8 mouse cellular contexts compared by ENCODE assay signal in genomic region chr10:17796846-17797631, GRCm38 (mm10). TPM values are rescaled to one million over a fixed set of nuclear protein-coding genes. Genes with fewer than 3 reads are reported as not detected.
DNase-seq lines count a peak whose midpoint lies in the region; ATAC-seq and TF ChIP-seq lines count a peak whose summit lies in the region.

No protein-coding gene starts in this region.

- no peak overlapping the region for H3K9ac ChIP-seq in intestine, postnatal 0 days (ENCODE audit: low read depth, low read length)
- H3K9ac ChIP-seq in intestine, embryonic 16.5 days (ENCODE audit: low read depth, low read length), result no peak overlapping the region
- no peak overlapping the region for H3K9ac ChIP-seq in embryonic facial prominence, embryonic 15.5 days
- no peak overlapping the region for H3K9ac ChIP-seq in midbrain, embryonic 14.5 days (replicated peaks; ENCODE audit: low read length)

- peak; percentile 57 for DNase-seq in heart, postnatal 25 days (ENCODE audit: low spot score)
- no peak for DNase-seq in midbrain, embryonic 14.5 days
- no peak for DNase-seq in c-Kit-positive CD71-positive TER-119-positive erythroid progenitor cells, embryonic 14.5 days (ENCODE audit: low spot score)
- DNase-seq in spleen, postnatal 14 days (ENCODE audit: low spot score in 2 of 2), result no peak
- DNase-seq in layer of hippocampus, adult 8-10 months (ENCODE audit: low spot score in 2 of 2), result no peak

- H3K4me1 ChIP-seq in intestine, postnatal 0 days (replicated peaks; ENCODE audit: control insufficient read depth, insufficient read depth, low read length), result peaks cover 2% of the 10 kb centered on the region; the same call in 1 of the 2 replicates
- H3K4me1 ChIP-seq in intestine, embryonic 16.5 days (ENCODE audit: control insufficient read depth, insufficient read depth, low read length), result no peaks in the 10 kb centered on the region
- peaks cover 26% of the 10 kb centered on the region for H3K4me1 ChIP-seq in embryonic facial prominence, embryonic 15.5 days
- H3K4me1 ChIP-seq in midbrain, embryonic 14.5 days (ENCODE audit: control insufficient read depth, insufficient read depth, low read length), result peaks cover 12% of the 10 kb centered on the region

- TF ChIP-seq CTCF in intestine, postnatal 0 days (IDR thresholded peaks at IDR 0.05; ENCODE audit: low read depth), result no peak

- H3K4me2 ChIP-seq in intestine, postnatal 0 days (replicated peaks; ENCODE audit: low read depth), result peak overlapping the region; percentile 61; the same call in 1 of the 2 replicates
- H3K4me2 ChIP-seq in intestine, embryonic 16.5 days (ENCODE audit: low read depth, low read length), result no peak overlapping the region
- peak overlapping the region; percentile 50 for H3K4me2 ChIP-seq in embryonic facial prominence, embryonic 15.5 days (replicated peaks)
- H3K4me2 ChIP-seq in midbrain, embryonic 14.5 days (ENCODE audit: low read length), result peak overlapping the region; percentile 53

- H3K4me3 ChIP-seq in intestine, postnatal 0 days (ENCODE audit: low read depth, low read length), result no peak overlapping the region
- H3K4me3 ChIP-seq in intestine, embryonic 16.5 days (ENCODE audit: low read length), result no peak overlapping the region
- H3K4me3 ChIP-seq in embryonic facial prominence, embryonic 15.5 days (replicated peaks), result no peak overlapping the region
- no peak overlapping the region for H3K4me3 ChIP-seq in midbrain, embryonic 14.5 days (replicated peaks; ENCODE audit: low read depth, low read length)

- H3K36me3 ChIP-seq in intestine, postnatal 0 days (ENCODE audit: control insufficient read depth, insufficient read depth), result no peaks in the 10 kb centered on the region
- no peaks in the 10 kb centered on the region for H3K36me3 ChIP-seq in intestine, embryonic 16.5 days (ENCODE audit: control insufficient read depth, insufficient read depth, low read length)
- no peaks in the 10 kb centered on the region for H3K36me3 ChIP-seq in embryonic facial prominence, embryonic 15.5 days
- no peaks in the 10 kb centered on the region for H3K36me3 ChIP-seq in midbrain, embryonic 14.5 days (ENCODE audit: control insufficient read depth, insufficient read depth, low read length)

- no peak for ATAC-seq in intestine, postnatal 0 days
- ATAC-seq in intestine, embryonic 16.5 days, result no peak
- 0 out of 2 replicates have a peak, but pooled peaks have one; percentile 29 for ATAC-seq in embryonic facial prominence, embryonic 15.5 days (ENCODE audit: insufficient number of reproducible peaks, low FRiP score, low TSS enrichment, low read depth)
- no peak for ATAC-seq in midbrain, embryonic 14.5 days (ENCODE audit: low FRiP score, low TSS enrichment)

- no peak overlapping the region for H3K27ac ChIP-seq in intestine, postnatal 0 days (ENCODE audit: low read depth, low read length)
- no peak overlapping the region for H3K27ac ChIP-seq in intestine, embryonic 16.5 days (ENCODE audit: low read length)
- H3K27ac ChIP-seq in embryonic facial prominence, embryonic 15.5 days (replicated peaks), result peak overlapping the region; percentile 87; the same call in 1 of the 2 replicates
- peak overlapping the region; percentile 67; the same call in 1 of the 2 replicates for H3K27ac ChIP-seq in midbrain, embryonic 14.5 days (replicated peaks; ENCODE audit: low read depth, low read length)

- H3K9me3 ChIP-seq in intestine, postnatal 0 days (ENCODE audit: control insufficient read depth), result no peaks in the 10 kb centered on the region
- H3K9me3 ChIP-seq in intestine, embryonic 16.5 days (ENCODE audit: control insufficient read depth, low read length), result no peaks in the 10 kb centered on the region
- no peaks in the 10 kb centered on the region for H3K9me3 ChIP-seq in embryonic facial prominence, embryonic 15.5 days (replicated peaks)
- no peaks in the 10 kb centered on the region for H3K9me3 ChIP-seq in midbrain, embryonic 14.5 days (ENCODE audit: control insufficient read depth, low read length)

- 53% methylated on average over 12 of the region's 12 CpGs for WGBS in intestine, postnatal 0 days
- 62% methylated on average over 12 of the region's 12 CpGs for WGBS in intestine, embryonic 16.5 days
- WGBS in embryonic facial prominence, embryonic 15.5 days, result 32% methylated on average over 12 of the region's 12 CpGs
- 52% methylated on average over 12 of the region's 12 CpGs for WGBS in midbrain, embryonic 14.5 days

- H3K27me3 ChIP-seq in intestine, postnatal 0 days (replicated peaks; ENCODE audit: control insufficient read depth, insufficient read depth, low read length), result no peaks in the 10 kb centered on the region
- H3K27me3 ChIP-seq in intestine, embryonic 16.5 days (replicated peaks; ENCODE audit: control insufficient read depth, insufficient read depth, low read length), result no peaks in the 10 kb centered on the region
- no peaks in the 10 kb centered on the region for H3K27me3 ChIP-seq in embryonic facial prominence, embryonic 15.5 days
- no peaks in the 10 kb centered on the region for H3K27me3 ChIP-seq in midbrain, embryonic 14.5 days (ENCODE audit: control insufficient read depth, insufficient read depth, low read length)

- intact Hi-C loops in heart, postnatal 25 days (cut with DNase I), result loop anchor here (5.0 to 10.0 kb wide), 3 partner anchors 35 to 148 kb away; partner anchors contain the start of gene Heca

RNA-seq across cellular contexts. Expression of gene Txlnb, which starts 1.0 kb away (rescaled TPM):
- polyA plus RNA-seq in intestine, postnatal 0 days (2015; fragmentation: Nextera tagmentation; extraction: Ambion mirVana), result 0.03 and 0.08 TPM in 2 replicates
- polyA plus RNA-seq in intestine, embryonic 16.5 days (2015; fragmentation: Nextera tagmentation; extraction: Ambion mirVana), result 0.13 and 0.26 TPM in 2 replicates
- polyA plus RNA-seq in embryonic facial prominence, embryonic 15.5 days (2015; fragmentation: Nextera tagmentation; extraction: Ambion mirVana), result 3.7 and 4.9 TPM in 2 replicates
- 100 to 1,000 TPM; 263 to 278 TPM for total RNA-seq in heart, postnatal 25 days (2021)
- 1.1 and 2.3 TPM in 2 replicates for polyA plus RNA-seq in midbrain, embryonic 14.5 days (2014; fragmentation: Nextera tagmentation; extraction: Ambion mirVana)
- total RNA-seq in layer of hippocampus, adult 8-10 months (2022), result 1 to 10 TPM in 3 of 4 experiments, under 1 TPM in 1; 0.99 to 1.8 (median 1.2) TPM

Comparison
In these comparisons a context has a peak if more than half of its experiments do, and no peak if none do; other contexts are left out.
1. H3K27ac ChIP-seq: peak in embryonic facial prominence, embryonic 15.5 days (single experiment) and midbrain, embryonic 14.5 days (single experiment); none in intestine, postnatal 0 days (single experiment) and intestine, embryonic 16.5 days (single experiment).